Mouse (Mus musculus) urinary bladder, adult 2 months (tissue): ENCODE measurements around the gene Rhd. TPM values are rescaled to one million over a fixed set of nuclear protein-coding genes. Genes with fewer than 3 reads are reported as not detected.
A peak's percentile ranks its signal among the peaks of the same experiment; 100 is the strongest.

Experiments used
- DNase-seq: peaks from one replicate; pipeline ENCODE4 v3.0.0; 2022; ENCODE audit warnings: low spot score
- polyA plus RNA-seq: library from polyadenylated mRNA; depleted of rRNA; stranded (reverse); fragments of >200 nt; gene quantifications from 2 replicates; pipeline ENCODE4 v1.2.3, GENCODE M21; 2012; rRNA removed

Rhd gene
- polyA plus RNA-seq, 1 experiment, result 0.48 TPM

DNA sequence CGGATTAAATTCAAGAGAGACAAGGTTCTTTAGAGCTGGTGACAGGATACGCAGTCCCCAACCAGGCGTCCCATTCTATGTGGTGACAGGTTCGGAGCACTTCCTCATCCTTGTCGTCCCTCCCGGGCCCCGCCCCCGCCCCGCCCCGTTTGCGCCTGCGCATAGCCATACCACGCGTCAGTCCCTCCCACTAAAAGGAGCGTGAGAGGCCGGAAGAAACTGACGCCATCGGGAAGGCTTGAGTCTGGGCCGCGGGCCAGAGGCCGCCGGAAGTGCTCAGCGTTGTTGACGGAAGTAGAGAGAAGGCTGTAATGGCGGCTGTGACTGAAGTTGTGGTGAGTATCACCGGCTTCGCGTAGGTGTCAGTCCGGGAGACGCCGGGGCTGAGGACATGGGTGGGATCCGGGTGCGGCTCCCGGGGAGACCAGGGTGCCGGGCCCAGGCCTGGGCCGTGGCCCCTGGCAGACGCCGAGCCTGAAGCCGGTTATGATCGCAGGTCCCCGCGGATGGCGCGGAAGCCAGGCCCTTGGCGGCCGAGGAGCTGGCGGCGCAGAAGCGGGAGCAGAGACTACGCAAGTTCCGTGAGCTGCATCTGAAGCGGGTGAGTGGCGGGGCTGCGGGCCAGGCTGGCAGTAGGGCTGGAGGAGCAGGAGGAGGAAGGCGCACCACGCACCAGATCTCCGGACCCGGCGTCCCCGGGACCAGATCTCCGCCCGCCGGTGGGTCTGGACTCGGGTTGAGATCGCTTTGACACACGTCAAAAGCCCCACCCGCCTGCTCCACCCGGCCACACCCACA lies 66.5 kb downstream of the Rhd start, which contains the start of gene Syf2:
Gene Syf2, plus strand, starts transcription at position 215 of the 798 bp plus-strand sequence.
- DNase-seq, result peak; percentile 79

GRCm38 (mm10) chr4:134937240-134938176 lies 73.2 kb downstream of the Rhd start:
- DNase-seq, result no peak

GRCm38 (mm10) chr4:134939900-134940299 lies 75.6 kb downstream of the Rhd start:
- DNase-seq, result no peak

DNA sequence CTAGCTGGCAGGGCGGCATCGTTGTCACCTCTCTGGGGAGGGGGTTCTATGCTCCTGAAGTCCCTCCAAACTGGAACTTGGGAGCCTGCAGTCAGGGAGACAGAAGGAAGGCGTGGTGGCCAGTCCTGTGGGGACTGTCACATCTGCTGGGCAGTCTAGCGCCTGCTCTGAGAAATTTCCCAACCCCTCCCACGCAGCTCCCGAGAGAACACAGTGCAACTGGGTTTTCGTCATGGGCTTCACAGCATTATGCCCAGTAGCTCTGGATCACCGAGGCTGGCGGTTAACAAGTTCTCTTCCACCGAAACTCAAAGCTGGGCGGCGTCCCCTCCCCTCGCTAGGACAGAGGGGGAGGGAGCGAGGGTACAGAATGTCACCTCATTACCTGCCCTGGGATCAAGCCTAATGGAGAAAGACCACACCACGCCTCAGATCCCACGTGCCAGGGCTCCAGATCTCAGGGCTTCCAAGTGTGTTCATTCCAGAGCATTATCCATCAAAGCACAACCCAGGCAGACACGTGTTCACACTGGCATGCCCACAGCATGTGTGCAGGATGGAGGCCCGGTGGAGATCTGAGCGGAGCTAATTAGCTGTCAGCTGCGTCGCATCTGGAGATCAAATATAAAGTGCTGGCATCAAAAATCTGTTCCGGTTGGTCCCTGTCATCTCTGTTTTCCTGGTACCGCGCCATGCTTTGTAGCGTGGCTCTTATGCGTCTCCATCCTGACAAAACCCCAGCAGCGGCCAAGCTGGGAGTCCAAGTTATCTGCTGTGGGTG lies 79.6 kb downstream of the Rhd start:
- DNase-seq, result no peak

Other genes with a start within 250 kb of the Rhd start
- gene Man1c1, start 160.2 kb upstream of the Rhd start, polyA plus RNA-seq, result 7.3 and 12.7 TPM in 2 replicates
- gene Ldlrap1, start 96.5 kb upstream of the Rhd start, polyA plus RNA-seq, result 17.9 and 21.4 TPM in 2 replicates
- gene Maco1, start 11.2 kb upstream of the Rhd start, polyA plus RNA-seq, result 35.6 and 38.0 TPM in 2 replicates
- 167 and 192 TPM in 2 replicates for gene Tmem50a, start 50.5 kb downstream of the Rhd start, polyA plus RNA-seq
- gene Rsrp1, start 59.1 kb downstream of the Rhd start, polyA plus RNA-seq, result 580 and 969 TPM in 2 replicates
- 98.8 and 107 TPM in 2 replicates for gene Syf2, start 66.4 kb downstream of the Rhd start, polyA plus RNA-seq